Mouse (Mus musculus): ENCODE measurements around the gene Dtymk.
A peak's percentile ranks its signal among the peaks of the same experiment; 100 is the strongest.
"Not testable (repeated sequence)": the region's sequence is repeated elsewhere in the genome, so short reads cannot be mapped to it uniquely, and the experiment has no call there.

The Dtymk gene

DNA sequence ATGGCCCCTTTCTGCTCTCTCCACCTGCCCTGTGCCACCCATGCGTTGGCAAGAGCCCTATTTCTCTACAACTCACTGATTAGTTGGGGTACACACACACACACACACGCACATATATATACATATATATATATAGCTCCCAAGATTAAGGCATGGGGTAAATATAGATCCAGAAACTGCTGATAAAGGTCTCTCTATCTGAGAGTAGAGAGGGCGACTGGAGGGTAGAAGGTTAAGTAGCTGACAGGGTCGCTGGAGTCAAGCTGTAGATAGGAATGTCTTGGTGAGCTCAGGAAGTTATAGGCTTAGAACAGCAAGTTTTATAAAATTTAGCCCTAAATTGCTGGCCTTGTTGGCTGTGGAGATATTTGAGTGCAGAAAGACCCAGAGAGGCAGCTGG, 3.1 kb upstream of the Dtymk start:
- no peak for DNase-seq (ENCODE audit: low spot score)

DNA sequence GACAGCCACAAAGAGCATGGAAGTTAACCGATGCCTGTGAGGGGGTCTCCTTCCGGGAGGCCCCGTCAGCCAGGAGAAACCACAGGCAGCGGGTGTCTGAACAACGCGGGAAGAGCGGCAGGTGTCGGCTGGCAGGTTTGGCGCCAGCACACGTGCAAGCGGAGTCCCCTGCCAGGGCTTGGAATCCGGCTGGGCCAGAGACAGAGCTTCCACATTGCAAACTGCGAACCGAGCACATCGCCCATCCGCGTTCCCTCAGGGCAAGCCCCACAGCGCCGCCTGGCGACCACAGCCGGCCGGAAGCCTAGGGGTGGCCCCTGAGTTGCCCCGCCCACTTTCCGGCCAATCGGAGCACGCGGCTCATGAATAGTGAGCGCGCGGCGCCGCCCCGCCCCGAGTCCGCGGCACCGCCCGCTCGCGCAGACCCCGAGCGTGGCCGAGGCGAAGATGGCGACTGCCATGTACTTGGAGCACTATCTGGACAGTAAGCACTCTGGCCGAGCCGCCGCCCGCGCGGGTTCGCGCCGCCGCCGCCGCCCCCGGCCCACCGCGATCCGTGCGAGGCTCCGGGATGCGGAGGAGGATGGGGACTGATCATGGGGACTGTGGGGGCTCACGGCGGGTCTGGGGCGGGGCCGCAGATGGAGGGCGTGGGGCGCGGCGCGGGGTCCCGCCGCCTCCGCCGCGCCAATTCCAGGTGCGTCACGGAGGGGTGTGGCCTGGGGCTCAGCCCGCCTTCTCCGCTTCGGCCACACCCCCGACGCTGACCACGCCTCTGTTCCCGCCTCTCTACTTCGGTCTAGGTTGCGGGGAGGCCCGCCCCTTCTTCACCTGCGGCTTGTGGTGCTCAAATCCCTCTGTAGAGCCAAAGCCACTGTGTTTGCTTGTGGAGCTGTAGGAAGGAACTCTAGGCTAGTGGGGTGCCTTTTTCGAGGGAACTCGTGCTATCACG, 2.1 kb upstream of the Dtymk start, which contains the start of gene Ing5:
Gene Ing5 (plus strand): TSS at position 410 of the 952 bp plus-strand sequence.
- peak; percentile 100 for DNase-seq (ENCODE audit: low spot score)

GRCm38 (mm10) chr1:93802771-93803170, 1.0 kb upstream of the Dtymk start:
- no peak for DNase-seq (ENCODE audit: low spot score)

- no peak for DNase-seq (ENCODE audit: low spot score)
Measured at GRCm38 (mm10) chr1:93800670-93801503, 847 bp downstream of the Dtymk start.

DNA sequence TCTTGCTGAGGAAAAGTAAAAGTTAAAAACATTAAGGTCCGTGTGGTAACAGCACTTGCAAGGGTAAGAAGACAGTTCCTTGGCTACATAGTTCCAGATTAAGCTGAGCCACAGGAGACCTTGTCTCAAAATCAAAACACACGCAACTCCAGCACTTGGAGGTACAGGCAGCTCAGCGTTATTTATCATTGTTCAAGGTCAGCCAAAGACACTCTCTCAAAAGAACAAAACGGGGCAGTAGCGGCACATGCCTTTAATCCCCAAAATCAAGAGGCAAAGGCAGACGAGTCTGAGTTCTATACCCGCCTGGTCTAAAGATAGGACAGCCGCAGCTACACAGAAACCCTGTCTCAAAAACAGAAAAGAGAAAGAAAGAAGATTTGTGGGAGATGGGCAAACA, 5.8 kb downstream of the Dtymk start:
- DNase-seq (ENCODE audit: low spot score), result no peak

- DNase-seq (ENCODE audit: low spot score), result no peak
Measured at GRCm38 (mm10) chr1:93794526-93794925, 7.2 kb downstream of the Dtymk start.

GRCm38 (mm10) chr1:93786912-93787311, 14.8 kb downstream of the Dtymk start:
- DNase-seq (ENCODE audit: low spot score), result no peak

GRCm38 (mm10) chr1:93776686-93777085, 25.0 kb downstream of the Dtymk start:
- no peak for DNase-seq (ENCODE audit: low spot score)

- no peak for DNase-seq (ENCODE audit: low spot score)
Measured at GRCm38 (mm10) chr1:93769901-93770300, 31.8 kb downstream of the Dtymk start.

GRCm38 (mm10) chr1:93767600-93767999, 34.1 kb downstream of the Dtymk start:
- DNase-seq (ENCODE audit: low spot score), result no peak

- no peak for DNase-seq (ENCODE audit: low spot score)
Measured at GRCm38 (mm10) chr1:93764871-93765591, 36.7 kb downstream of the Dtymk start.

- not testable (repeated sequence) for DNase-seq (ENCODE audit: low spot score)
Measured at GRCm38 (mm10) chr1:93763531-93763930, 38.2 kb downstream of the Dtymk start.

- DNase-seq (ENCODE audit: low spot score), result no peak
Measured at GRCm38 (mm10) chr1:93760076-93760475, 41.7 kb downstream of the Dtymk start.

- DNase-seq (ENCODE audit: low spot score), result no peak
Measured at GRCm38 (mm10) chr1:93756154-93756553, 45.6 kb downstream of the Dtymk start.

DNA sequence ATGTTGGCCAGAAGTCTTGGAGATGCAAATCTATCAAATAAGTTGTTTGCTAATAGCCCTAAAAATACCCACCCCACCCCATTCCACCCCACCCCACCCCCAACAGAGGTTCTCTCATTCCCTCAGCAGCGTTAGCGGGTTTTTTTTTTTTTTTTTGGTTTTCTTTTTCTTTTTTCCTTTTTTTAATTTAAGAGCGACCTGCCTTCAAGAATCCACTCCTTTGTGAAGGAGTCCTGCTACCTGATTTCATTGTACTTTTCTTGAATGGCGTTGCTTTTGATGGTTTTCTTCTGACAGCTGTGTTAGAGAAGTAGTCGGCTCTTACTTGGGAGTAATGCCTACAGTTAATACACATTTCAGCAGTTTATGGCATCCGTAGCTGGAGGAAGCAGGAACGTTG, 46.1 kb downstream of the Dtymk start:
- DNase-seq (ENCODE audit: low spot score), result no peak

DNA sequence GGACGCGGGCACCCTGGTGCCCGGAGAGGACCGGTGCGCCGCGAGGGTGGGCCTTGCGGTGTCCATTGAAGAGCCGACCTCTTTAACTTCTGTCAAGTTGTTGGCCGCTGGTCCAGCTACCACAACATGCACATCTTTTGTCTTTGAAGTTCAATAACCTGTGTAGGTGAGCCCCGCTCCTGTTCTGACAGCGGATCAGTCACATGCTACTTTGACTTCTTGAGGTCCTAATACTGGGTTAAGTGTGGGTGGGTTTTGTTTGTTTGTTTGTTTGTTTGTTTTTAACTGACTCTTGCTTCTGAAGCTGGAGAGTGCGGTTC, 46.5 kb downstream of the Dtymk start:
- no peak for DNase-seq (ENCODE audit: low spot score)

DNA sequence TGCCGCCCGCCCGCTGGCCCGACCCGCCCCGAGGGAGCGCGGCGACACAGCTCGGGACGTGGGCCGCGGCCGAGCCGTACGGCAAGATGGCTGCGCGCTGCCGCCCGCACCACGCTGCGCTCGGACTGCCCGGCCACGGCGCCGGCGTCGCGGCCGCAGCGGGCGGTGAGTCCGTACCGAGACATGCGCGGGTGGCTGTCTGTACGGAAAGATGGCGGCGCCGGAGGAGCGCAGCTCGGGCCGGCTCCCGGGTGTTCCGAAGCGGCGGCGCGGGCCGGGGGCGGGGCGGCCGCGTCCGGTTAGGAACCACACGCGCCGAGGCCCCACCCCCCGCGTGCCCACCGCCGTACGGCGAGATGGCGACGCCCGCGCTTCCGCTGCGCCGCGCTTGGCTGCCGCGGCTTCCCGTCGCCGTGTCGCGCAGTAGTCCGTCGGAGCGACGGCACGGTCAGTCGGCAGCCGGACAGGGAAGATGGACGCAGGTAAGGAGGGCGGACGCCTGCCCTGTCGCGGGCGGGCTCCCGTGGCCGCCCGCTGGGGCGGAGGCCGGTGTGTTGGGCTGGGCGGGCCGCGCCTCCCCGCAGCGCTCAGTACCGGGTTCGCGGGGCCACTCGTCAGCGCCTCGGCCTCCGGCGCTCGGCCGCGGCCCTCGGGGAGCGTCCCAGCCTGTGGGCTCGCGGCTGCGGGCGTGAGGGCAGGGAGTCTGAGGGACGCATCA, 47.0 kb downstream of the Dtymk start, which contains the start of gene Thap4:
Gene Thap4 (minus strand): TSS at position 292 of the 718 bp plus-strand sequence.
- peak; percentile 91 for DNase-seq (ENCODE audit: low spot score)

GRCm38 (mm10) chr1:93753911-93754572, 47.7 kb downstream of the Dtymk start:
- DNase-seq (ENCODE audit: low spot score), result peak; percentile 29

GRCm38 (mm10) chr1:93751290-93751689, 50.4 kb downstream of the Dtymk start, which contains the start of gene Atg4b:
Gene Atg4b, plus strand, starts transcription at chr1:93751500.
- DNase-seq (ENCODE audit: low spot score), result no peak

DNA sequence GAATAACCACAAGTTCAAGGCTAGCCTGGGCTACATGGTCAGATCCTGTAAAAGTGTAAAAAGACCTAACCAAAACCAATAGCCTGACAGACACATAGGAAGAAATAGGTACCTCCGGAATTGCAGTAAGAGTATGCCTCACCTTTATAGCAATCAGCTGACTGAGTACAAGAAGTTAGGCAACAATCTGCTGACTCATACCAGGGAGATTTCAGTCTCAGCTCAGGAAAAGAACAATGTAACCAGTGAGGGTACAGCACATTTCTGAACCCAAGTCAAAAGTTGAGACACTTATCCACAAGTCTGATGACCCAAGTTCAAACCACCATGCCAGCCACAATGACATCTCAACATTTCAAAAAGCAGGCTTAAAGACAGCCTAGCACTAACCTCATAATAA, 53.2 kb downstream of the Dtymk start:
- DNase-seq (ENCODE audit: low spot score), result no peak

GRCm38 (mm10) chr1:93746179-93746578, 55.6 kb downstream of the Dtymk start:
- DNase-seq (ENCODE audit: low spot score), result no peak

Data from ovary, postnatal 14 days (tissue).